Mouse (Mus musculus) embryonic facial prominence, embryonic 13.5 days (tissue): ENCODE data around the gene Pogz. TPM values are rescaled to one million over a fixed set of nuclear protein-coding genes. Genes with fewer than 3 reads are reported as not detected.

Source experiments
- polyA plus RNA-seq: library from polyadenylated mRNA; unstranded; fragments of >200 nt; fragmentation: Nextera tagmentation; extraction: Ambion mirVana; gene quantifications from 2 replicates; pipeline ENCODE4 v1.2.1, GENCODE M21; 2015

Gene Pogz
- polyA plus RNA-seq, 1 experiment from 2014 or later, result 22.9 TPM

Other genes with a start within 250 kb of the Pogz start
- not detected in 2 replicates for gene Gm10972, start 194.5 kb upstream of the Pogz start, polyA plus RNA-seq
- gene Tuft1, start 178.7 kb upstream of the Pogz start, polyA plus RNA-seq, result 8.6 and 8.7 TPM in 2 replicates
- 1.1 and 1.6 TPM in 2 replicates for gene Selenbp2, start 144.0 kb upstream of the Pogz start, polyA plus RNA-seq
- 7.2 and 9.7 TPM in 2 replicates for gene Cgn, start 51.1 kb upstream of the Pogz start, polyA plus RNA-seq
- gene Psmb4, start 49.4 kb downstream of the Pogz start, polyA plus RNA-seq, result 348 and 379 TPM in 2 replicates
- gene Selenbp1, start 95.5 kb downstream of the Pogz start, polyA plus RNA-seq, result 18.9 and 25.2 TPM in 2 replicates
- 10.8 and 11.3 TPM in 2 replicates for gene Rfx5, start 116.5 kb downstream of the Pogz start, polyA plus RNA-seq
- gene Pi4kb, start 137.2 kb downstream of the Pogz start, polyA plus RNA-seq, result 23.4 and 26.5 TPM in 2 replicates
- gene Zfp687, start 177.9 kb downstream of the Pogz start, polyA plus RNA-seq, result 22.2 and 25.1 TPM in 2 replicates
- gene Psmd4, start 205.0 kb downstream of the Pogz start, polyA plus RNA-seq, result 286 and 293 TPM in 2 replicates